Mouse (Mus musculus): ENCODE measurements at regions not wholly inside any gene's neighbourhood (a gene's known extent, or its start where the extent isn't known, plus 50 kb on each side); places are given as distances from the start of the nearest gene placed in this dataset.

DNA sequence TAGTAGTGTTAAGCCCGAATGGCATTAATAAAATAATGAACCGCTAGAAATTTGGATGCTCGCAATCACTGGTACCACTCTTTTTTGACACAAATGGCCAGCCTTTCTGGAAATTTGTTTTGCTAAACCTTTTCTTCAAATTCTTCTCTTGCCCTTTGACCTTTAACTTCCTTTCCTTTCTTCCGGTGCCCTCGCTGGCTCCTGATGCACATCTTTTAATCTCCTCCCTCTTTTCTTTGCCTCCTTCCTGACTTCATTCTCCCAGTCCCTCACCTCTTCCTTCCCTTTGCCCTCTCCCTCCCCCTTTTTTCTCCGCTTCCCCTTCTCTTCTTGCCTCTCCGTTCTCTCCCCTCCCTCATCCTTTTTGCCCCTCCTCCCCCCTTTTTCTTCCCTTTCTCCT is 118.3 kb upstream of the Zfhx3 start:
- TF ChIP-seq POLR2A (IDR thresholded peaks at IDR 0.05; ENCODE audit: extremely low read depth, insufficient read depth, low read length): no peak
- no peak for TF ChIP-seq CTCF (IDR thresholded peaks at IDR 0.05; ENCODE audit: low read depth, low read length)
